In genomic region chr17:26933885-26934827, GRCm38 (mm10) we compare ENCODE assay signal across 10 mouse cellular contexts. TPM values are rescaled to one million over a fixed set of nuclear protein-coding genes. Genes with fewer than 3 reads are reported as not detected.
A peak's percentile ranks its signal among the peaks of the same experiment; 100 is the strongest.
DNase-seq lines count a peak whose midpoint lies in the region; ATAC-seq and TF ChIP-seq lines count a peak whose summit lies in the region.
"Had no signal": no experiment of that assay in that cellular context is flagged by ENCODE, and none has a peak within 500 bp of the region (broad histone marks: within the 10 kb centered on the region; RNA-seq: fewer than 3 reads in every experiment).

No protein-coding gene starts in this region.

- TF ChIP-seq POLR2A in embryonic fibroblast, embryonic 13.5 days (IDR thresholded peaks at IDR 0.05; ENCODE audit: low read depth, low read length) = no peak

- H3K4me1 ChIP-seq in embryonic fibroblast, embryonic 13.5 days (ENCODE audit: control insufficient read depth, insufficient read depth, low read length) = peaks cover 3% of the 10 kb centered on the region; the same call in 1 of the 2 replicates
- peaks cover 24% of the 10 kb centered on the region for H3K4me1 ChIP-seq in intestine, embryonic 14.5 days (replicated peaks; ENCODE audit: control insufficient read depth, insufficient read depth, low read length)
- H3K4me1 ChIP-seq in midbrain, postnatal 0 days (ENCODE audit: insufficient read depth, low read length) = peaks cover 7% of the 10 kb centered on the region; the same call in 1 of the 2 replicates

- WGBS in intestine, embryonic 14.5 days = 81% methylated on average over 16 of the region's 16 CpGs
- 82% methylated on average over 16 of the region's 16 CpGs for WGBS in midbrain, postnatal 0 days

- H3K9ac ChIP-seq in intestine, embryonic 14.5 days (ENCODE audit: low read length) = peak overlapping the region; percentile 65
- peak overlapping the region; percentile 91 for H3K9ac ChIP-seq in midbrain, postnatal 0 days (replicated peaks; ENCODE audit: low read length, poor library complexity, severe bottlenecking)

- no peaks in the 10 kb centered on the region for H3K27me3 ChIP-seq in intestine, embryonic 14.5 days (replicated peaks; ENCODE audit: control insufficient read depth, insufficient read depth, low read length)
- no peaks in the 10 kb centered on the region for H3K27me3 ChIP-seq in midbrain, postnatal 0 days (ENCODE audit: insufficient read depth, low read length)
- H3K27me3 ChIP-seq: Patski had no signal

- DNase-seq in left cerebral cortex, adult 2 months (ENCODE audit: extremely low spot score in 1 of 2, low spot score in 2 of 2) = no peak
- no peak for DNase-seq in left cerebral cortex, postnatal 36 days (ENCODE audit: low spot score in 2 of 2)
- DNase-seq in intestine, embryonic 14.5 days (ENCODE audit: low spot score) = no peak
- DNase-seq in midbrain, postnatal 0 days (ENCODE audit: low spot score) = no peak
- DNase-seq in gastrocnemius, postnatal 14 days = no peak
- no peak for DNase-seq in left cerebral cortex, postnatal 4 days
- no peak for DNase-seq in c-Kit-positive CD71-positive TER-119-positive erythroid progenitor cells, embryonic 14.5 days (ENCODE audit: low spot score)
- DNase-seq: embryo, embryonic 11 days had no signal

- peaks cover 41% of the 10 kb centered on the region for H3K36me3 ChIP-seq in intestine, embryonic 14.5 days (ENCODE audit: control insufficient read depth, insufficient read depth, low read length)
- H3K36me3 ChIP-seq in midbrain, postnatal 0 days (ENCODE audit: insufficient read depth, low read length) = peaks cover 19% of the 10 kb centered on the region

- intact Hi-C loops in left cerebral cortex, adult 2 months (cut with DNase I) = loop anchor here (1.0 to 5.0 kb wide), 3 partner anchors 38 to 198 kb away; partner anchors contain the start of genes Bak1 and Uqcc2
- intact Hi-C loops in left cerebral cortex, postnatal 36 days (cut with DNase I) = loop anchor here (10.0 kb wide), 1 partner anchor 191 kb away; no protein-coding TSS in a partner anchor
- intact Hi-C loops in gastrocnemius, postnatal 14 days (cut with DNase I; ENCODE audit: low total_unique reads) = no loop called here
- intact Hi-C loops in left cerebral cortex, postnatal 4 days (cut with DNase I) = no loop called here

- TF ChIP-seq CTCF in left cerebral cortex, adult 2 months (IDR thresholded peaks at IDR 0.05) = no peak
- TF ChIP-seq CTCF in embryonic fibroblast, embryonic 13.5 days (IDR thresholded peaks at IDR 0.05; ENCODE audit: borderline replicate concordance, insufficient read depth, low read length) = no peak
- TF ChIP-seq CTCF in midbrain, postnatal 0 days (IDR thresholded peaks at IDR 0.05) = no peak

- peak overlapping the region; percentile 86 for H3K4me2 ChIP-seq in intestine, embryonic 14.5 days (ENCODE audit: low read length)
- H3K4me2 ChIP-seq in midbrain, postnatal 0 days (ENCODE audit: low read depth, low read length, poor library complexity, severe bottlenecking) = peak overlapping the region; percentile 89

- H3K27ac ChIP-seq in left cerebral cortex, adult 2 months = peak overlapping the region; percentile 92
- no peak overlapping the region for H3K27ac ChIP-seq in embryonic fibroblast, embryonic 13.5 days (ENCODE audit: insufficient read depth, low read length)
- no peak overlapping the region for H3K27ac ChIP-seq in intestine, embryonic 14.5 days (ENCODE audit: low read depth)
- no peak overlapping the region for H3K27ac ChIP-seq in midbrain, postnatal 0 days (ENCODE audit: low read depth, low read length)

- H3K4me3 ChIP-seq in left cerebral cortex, adult 2 months = peak overlapping the region; percentile 86
- H3K4me3 ChIP-seq in embryonic fibroblast, embryonic 13.5 days (ENCODE audit: insufficient read depth, low read length) = peak overlapping the region; percentile 78
- peak overlapping the region; percentile 72 for H3K4me3 ChIP-seq in intestine, embryonic 14.5 days (ENCODE audit: low read depth, low read length)
- H3K4me3 ChIP-seq in midbrain, postnatal 0 days (ENCODE audit: low read depth, low read length) = peak overlapping the region; percentile 86

- no peaks in the 10 kb centered on the region for H3K9me3 ChIP-seq in intestine, embryonic 14.5 days (ENCODE audit: control insufficient read depth, low read length)
- H3K9me3 ChIP-seq in midbrain, postnatal 0 days (ENCODE audit: low read length) = no peaks in the 10 kb centered on the region

- ATAC-seq in intestine, embryonic 14.5 days (replicated peaks; ENCODE audit: low FRiP score, low TSS enrichment, low read depth) = no peak
- no peak for ATAC-seq in midbrain, postnatal 0 days (ENCODE audit: low FRiP score)

RNA-seq across cellular contexts. Expression of gene Phf1, which starts 1.3 kb away (rescaled TPM):
- 10 to 100 TPM; 33.8 to 39.5 TPM for total RNA-seq in left cerebral cortex, adult 2 months (2021)
- 10 to 100 TPM; 28.9 to 30.8 TPM for total RNA-seq in left cerebral cortex, postnatal 36 days (2021)
- polyA plus RNA-seq in embryonic fibroblast, embryonic 13.5 days (2011; ENCODE audit: insufficient read length, low read depth, missing spikeins) = 10.9 and 12.0 TPM in 2 replicates
- polyA plus RNA-seq in intestine, embryonic 14.5 days (2014; fragmentation: Nextera tagmentation; extraction: Ambion mirVana) = 6.0 and 6.4 TPM in 2 replicates
- 48.7 and 53.5 TPM in 2 replicates for total RNA-seq in midbrain, postnatal 0 days (2014; rRNA removed)
- polyA plus RNA-seq in midbrain, postnatal 0 days (2015; fragmentation: Nextera tagmentation; extraction: Ambion mirVana) = 32.8 and 35.8 TPM in 2 replicates
- total RNA-seq in gastrocnemius, postnatal 14 days (2021) = 1 to 10 TPM; 4.1 TPM
- total RNA-seq in left cerebral cortex, postnatal 4 days (2021) = 10 to 100 TPM; 30.5 to 33.6 TPM

RNA-seq across cellular contexts. Expression of gene Cuta, which starts 5.2 kb away (rescaled TPM):
- total RNA-seq in left cerebral cortex, adult 2 months (2021) = 100 to 1,000 TPM; 103 to 110 TPM
- 100 to 1,000 TPM in 1 of 2 experiments, 10 to 100 TPM in 1; 99.1 to 111 TPM for total RNA-seq in left cerebral cortex, postnatal 36 days (2021)
- polyA plus RNA-seq in embryonic fibroblast, embryonic 13.5 days (2011; ENCODE audit: insufficient read length, low read depth, missing spikeins) = 80.0 and 90.5 TPM in 2 replicates
- 195 and 197 TPM in 2 replicates for polyA plus RNA-seq in intestine, embryonic 14.5 days (2014; fragmentation: Nextera tagmentation; extraction: Ambion mirVana)
- total RNA-seq in midbrain, postnatal 0 days (2014; rRNA removed) = 49.6 and 55.6 TPM in 2 replicates
- 136 and 143 TPM in 2 replicates for polyA plus RNA-seq in midbrain, postnatal 0 days (2015; fragmentation: Nextera tagmentation; extraction: Ambion mirVana)
- 100 to 1,000 TPM in 1 of 2 experiments, 10 to 100 TPM in 1; 87.0 to 102 TPM for total RNA-seq in gastrocnemius, postnatal 14 days (2021)
- total RNA-seq in left cerebral cortex, postnatal 4 days (2021) = 10 to 100 TPM; 78.8 TPM

RNA-seq across cellular contexts. Expression of gene Syngap1, which starts 6.9 kb away (rescaled TPM):
- 100 to 1,000 TPM; 452 to 471 TPM for total RNA-seq in left cerebral cortex, adult 2 months (2021)
- total RNA-seq in left cerebral cortex, postnatal 36 days (2021) = 100 to 1,000 TPM; 419 to 475 TPM
- 52.2 and 58.4 TPM in 2 replicates for polyA plus RNA-seq in embryonic fibroblast, embryonic 13.5 days (2011; ENCODE audit: insufficient read length, low read depth, missing spikeins)
- 2.2 and 2.4 TPM in 2 replicates for polyA plus RNA-seq in intestine, embryonic 14.5 days (2014; fragmentation: Nextera tagmentation; extraction: Ambion mirVana)
- total RNA-seq in midbrain, postnatal 0 days (2014; rRNA removed) = 77.0 and 90.3 TPM in 2 replicates
- polyA plus RNA-seq in midbrain, postnatal 0 days (2015; fragmentation: Nextera tagmentation; extraction: Ambion mirVana) = 3.6 and 6.1 TPM in 2 replicates
- 1 to 10 TPM; 5.8 to 6.1 TPM for total RNA-seq in gastrocnemius, postnatal 14 days (2021)
- total RNA-seq in left cerebral cortex, postnatal 4 days (2021) = 100 to 1,000 TPM; 350 to 366 TPM

RNA-seq across cellular contexts. Expression of gene Kifc5b, which starts 17.3 kb away (rescaled TPM):
- total RNA-seq in left cerebral cortex, adult 2 months (2021) = 1 to 10 TPM; 3.3 to 4.6 TPM
- total RNA-seq in left cerebral cortex, postnatal 36 days (2021) = 1 to 10 TPM; 1.9 to 4.2 TPM
- 6.6 and 7.2 TPM in 2 replicates for polyA plus RNA-seq in embryonic fibroblast, embryonic 13.5 days (2011; ENCODE audit: insufficient read length, low read depth, missing spikeins)
- polyA plus RNA-seq in intestine, embryonic 14.5 days (2014; fragmentation: Nextera tagmentation; extraction: Ambion mirVana) = 5.2 and 8.1 TPM in 2 replicates
- 1.9 and 4.7 TPM in 2 replicates for total RNA-seq in midbrain, postnatal 0 days (2014; rRNA removed)
- polyA plus RNA-seq in midbrain, postnatal 0 days (2015; fragmentation: Nextera tagmentation; extraction: Ambion mirVana) = 1.6 and 1.9 TPM in 2 replicates
- total RNA-seq in gastrocnemius, postnatal 14 days (2021) = 1 to 10 TPM in 1 of 2 experiments, under 1 TPM in 1; 1.00 to 1.0 TPM
- total RNA-seq in left cerebral cortex, postnatal 4 days (2021) = 1 to 10 TPM; 4.8 to 6.0 TPM

RNA-seq across cellular contexts. Expression of gene Zbtb9, which starts 38.8 kb away (rescaled TPM):
- total RNA-seq in left cerebral cortex, adult 2 months (2021) = 10 to 100 TPM; 16.3 to 18.3 TPM
- 10 to 100 TPM; 14.9 to 16.7 TPM for total RNA-seq in left cerebral cortex, postnatal 36 days (2021)
- polyA plus RNA-seq in embryonic fibroblast, embryonic 13.5 days (2011; ENCODE audit: insufficient read length, low read depth, missing spikeins) = 7.3 and 8.6 TPM in 2 replicates
- polyA plus RNA-seq in intestine, embryonic 14.5 days (2014; fragmentation: Nextera tagmentation; extraction: Ambion mirVana) = 9.8 and 12.8 TPM in 2 replicates
- total RNA-seq in midbrain, postnatal 0 days (2014; rRNA removed) = 16.1 and 19.4 TPM in 2 replicates
- 6.6 and 6.7 TPM in 2 replicates for polyA plus RNA-seq in midbrain, postnatal 0 days (2015; fragmentation: Nextera tagmentation; extraction: Ambion mirVana)
- total RNA-seq in gastrocnemius, postnatal 14 days (2021) = 1 to 10 TPM; 1.6 to 2.6 TPM
- 10 to 100 TPM; 17.0 to 18.1 TPM for total RNA-seq in left cerebral cortex, postnatal 4 days (2021)

Comparison
In these comparisons a context has a peak if more than half of its experiments do, and no peak if none do; other contexts are left out.
1. intact Hi-C loops: an anchor here in left cerebral cortex, adult 2 months (1.0 to 5.0 kb wide) and left cerebral cortex, postnatal 36 days (10.0 kb wide); none called in gastrocnemius, postnatal 14 days and left cerebral cortex, postnatal 4 days.
2. RNA of gene Syngap1, which starts 6.9 kb away (total RNA-seq): 419 to 475 TPM in left cerebral cortex, postnatal 36 days, 452 to 471 TPM in left cerebral cortex, adult 2 months, 350 to 366 TPM in left cerebral cortex, postnatal 4 days and 77.0 to 90.3 TPM in midbrain, postnatal 0 days; 5.8 to 6.1 TPM in gastrocnemius, postnatal 14 days; every median in the first group is over 10 times any median in the second.
3. Peak in every context shown above with its lines, with median percentiles within 50 percentile points of each other: H3K4me3 ChIP-seq.